Mouse (Mus musculus): Measurements from ENCODE around the gene Slc30a10. TPM values are rescaled to one million over a fixed set of nuclear protein-coding genes. Genes with fewer than 3 reads are reported as not detected.

The Slc30a10 gene
- polyA plus RNA-seq, 1 experiment, result 12.0 TPM

GRCm38 (mm10) chr1:185433112-185433511 is 21.5 kb upstream of the Slc30a10 start:
- no peak overlapping the region for H3K27ac ChIP-seq (ENCODE audit: insufficient read depth, low read length)
- no peak for TF ChIP-seq CTCF (IDR thresholded peaks at IDR 0.05; ENCODE audit: extremely low read depth, insufficient read depth, low read length)
- TF ChIP-seq POLR2A (IDR thresholded peaks at IDR 0.05; ENCODE audit: extremely low read depth, insufficient read depth, low read length), result no peak
- H3K4me3 ChIP-seq (ENCODE audit: insufficient read depth, low read length), result no peak overlapping the region
- no peaks in the 10 kb centered on the region for H3K4me1 ChIP-seq (ENCODE audit: control insufficient read depth, insufficient read depth, low read length)

- TF ChIP-seq CTCF (IDR thresholded peaks at IDR 0.05; ENCODE audit: extremely low read depth, insufficient read depth, low read length) (no peak), POLR2A (IDR thresholded peaks at IDR 0.05; ENCODE audit: extremely low read depth, insufficient read depth, low read length) (no peak)
- Histone ChIP-seq H3K4me3 (ENCODE audit: insufficient read depth, low read length) (no peak overlapping the region), H3K4me1 (ENCODE audit: control insufficient read depth, insufficient read depth, low read length) (peaks cover 3% of the 10 kb centered on the region; the same call in 1 of the 2 replicates), H3K27ac (ENCODE audit: insufficient read depth, low read length) (no peak overlapping the region)
These were observed 15.6 kb upstream of the Slc30a10 start for GRCm38 (mm10) chr1:185438841-185439580.

GRCm38 (mm10) chr1:185441703-185442472 is 12.8 kb upstream of the Slc30a10 start:
- H3K27ac ChIP-seq (ENCODE audit: insufficient read depth, low read length), result no peak overlapping the region
- no peak for TF ChIP-seq CTCF (IDR thresholded peaks at IDR 0.05; ENCODE audit: extremely low read depth, insufficient read depth, low read length)
- TF ChIP-seq POLR2A (IDR thresholded peaks at IDR 0.05; ENCODE audit: extremely low read depth, insufficient read depth, low read length), result no peak
- no peak overlapping the region for H3K4me3 ChIP-seq (ENCODE audit: insufficient read depth, low read length)
- H3K4me1 ChIP-seq (ENCODE audit: control insufficient read depth, insufficient read depth, low read length), result peaks cover 3% of the 10 kb centered on the region; the same call in 1 of the 2 replicates

GRCm38 (mm10) chr1:185448936-185449335 is 5.7 kb upstream of the Slc30a10 start:
- H3K4me1 ChIP-seq (ENCODE audit: control insufficient read depth, insufficient read depth, low read length), result no peaks in the 10 kb centered on the region
- TF ChIP-seq POLR2A (IDR thresholded peaks at IDR 0.05; ENCODE audit: extremely low read depth, insufficient read depth, low read length), result no peak
- no peak overlapping the region for H3K27ac ChIP-seq (ENCODE audit: insufficient read depth, low read length)
- no peak overlapping the region for H3K4me3 ChIP-seq (ENCODE audit: insufficient read depth, low read length)

GRCm38 (mm10) chr1:185449727-185450126 is 4.9 kb upstream of the Slc30a10 start:
- Histone ChIP-seq H3K4me1 (ENCODE audit: control insufficient read depth, insufficient read depth, low read length) (no peaks in the 10 kb centered on the region), H3K27ac (ENCODE audit: insufficient read depth, low read length) (no peak overlapping the region), H3K4me3 (ENCODE audit: insufficient read depth, low read length) (no peak overlapping the region)
- TF ChIP-seq POLR2A (IDR thresholded peaks at IDR 0.05; ENCODE audit: extremely low read depth, insufficient read depth, low read length) (no peak), CTCF (IDR thresholded peaks at IDR 0.05; ENCODE audit: extremely low read depth, insufficient read depth, low read length) (no peak)

GRCm38 (mm10) chr1:185451077-185451476 is 3.6 kb upstream of the Slc30a10 start:
- Histone ChIP-seq H3K4me3 (ENCODE audit: insufficient read depth, low read length) (no peak overlapping the region), H3K27ac (ENCODE audit: insufficient read depth, low read length) (no peak overlapping the region), H3K4me1 (ENCODE audit: control insufficient read depth, insufficient read depth, low read length) (no peaks in the 10 kb centered on the region)
- TF ChIP-seq POLR2A (IDR thresholded peaks at IDR 0.05; ENCODE audit: extremely low read depth, insufficient read depth, low read length) (no peak), CTCF (IDR thresholded peaks at IDR 0.05; ENCODE audit: extremely low read depth, insufficient read depth, low read length) (no peak)

GRCm38 (mm10) chr1:185451495-185451894 is 3.2 kb upstream of the Slc30a10 start:
- Histone ChIP-seq H3K27ac (ENCODE audit: insufficient read depth, low read length) (no peak overlapping the region), H3K4me1 (ENCODE audit: control insufficient read depth, insufficient read depth, low read length) (no peaks in the 10 kb centered on the region), H3K4me3 (ENCODE audit: insufficient read depth, low read length) (no peak overlapping the region)
- TF ChIP-seq CTCF (IDR thresholded peaks at IDR 0.05; ENCODE audit: extremely low read depth, insufficient read depth, low read length), result no peak
- no peak for TF ChIP-seq POLR2A (IDR thresholded peaks at IDR 0.05; ENCODE audit: extremely low read depth, insufficient read depth, low read length)

- Histone ChIP-seq H3K4me3 (ENCODE audit: insufficient read depth, low read length) (no peak overlapping the region), H3K4me1 (ENCODE audit: control insufficient read depth, insufficient read depth, low read length) (no peaks in the 10 kb centered on the region; the same call in 1 of the 2 replicates), H3K27ac (ENCODE audit: insufficient read depth, low read length) (no peak overlapping the region)
- TF ChIP-seq CTCF (IDR thresholded peaks at IDR 0.05; ENCODE audit: extremely low read depth, insufficient read depth, low read length) (no peak), POLR2A (IDR thresholded peaks at IDR 0.05; ENCODE audit: extremely low read depth, insufficient read depth, low read length) (no peak)
These were observed 2.2 kb upstream of the Slc30a10 start for GRCm38 (mm10) chr1:185452461-185452860.

GRCm38 (mm10) chr1:185454144-185454543 is 504 bp upstream of the Slc30a10 start:
- TF ChIP-seq POLR2A (IDR thresholded peaks at IDR 0.05; ENCODE audit: extremely low read depth, insufficient read depth, low read length), result no peak
- no peak for TF ChIP-seq CTCF (IDR thresholded peaks at IDR 0.05; ENCODE audit: extremely low read depth, insufficient read depth, low read length)
- H3K4me3 ChIP-seq (ENCODE audit: insufficient read depth, low read length), result peak overlapping the region; percentile 63
- no peak overlapping the region for H3K27ac ChIP-seq (ENCODE audit: insufficient read depth, low read length)
- peaks cover 3% of the 10 kb centered on the region; the same call in 1 of the 2 replicates for H3K4me1 ChIP-seq (ENCODE audit: control insufficient read depth, insufficient read depth, low read length)

Measured in cortical plate, adult 2 months (tissue).